Mouse (Mus musculus) heart, postnatal 10 days (tissue): ENCODE measurements around the gene Lix1. TPM values are rescaled to one million over a fixed set of nuclear protein-coding genes. Genes with fewer than 3 reads are reported as not detected.

ENCODE experiments used
- DNase-seq, 2 experiments: peaks; one replicate each; pipeline ENCODE4 v3.0.0; 2021
- intact Hi-C: fragments of 180-260 bp; cut with DNase I; formaldehyde crosslinking; loops from one replicate; pipeline ENCODE4 v1.15.1; 2025
- total RNA-seq, 2 experiments: library from RNA; stranded (reverse); gene quantifications; 2 replicates each; pipeline ENCODE4 v1.2.3; 2021

Gene Lix1
- total RNA-seq, 2 experiments from 2014 or later = 5.3 to 6.0 TPM

DNA sequence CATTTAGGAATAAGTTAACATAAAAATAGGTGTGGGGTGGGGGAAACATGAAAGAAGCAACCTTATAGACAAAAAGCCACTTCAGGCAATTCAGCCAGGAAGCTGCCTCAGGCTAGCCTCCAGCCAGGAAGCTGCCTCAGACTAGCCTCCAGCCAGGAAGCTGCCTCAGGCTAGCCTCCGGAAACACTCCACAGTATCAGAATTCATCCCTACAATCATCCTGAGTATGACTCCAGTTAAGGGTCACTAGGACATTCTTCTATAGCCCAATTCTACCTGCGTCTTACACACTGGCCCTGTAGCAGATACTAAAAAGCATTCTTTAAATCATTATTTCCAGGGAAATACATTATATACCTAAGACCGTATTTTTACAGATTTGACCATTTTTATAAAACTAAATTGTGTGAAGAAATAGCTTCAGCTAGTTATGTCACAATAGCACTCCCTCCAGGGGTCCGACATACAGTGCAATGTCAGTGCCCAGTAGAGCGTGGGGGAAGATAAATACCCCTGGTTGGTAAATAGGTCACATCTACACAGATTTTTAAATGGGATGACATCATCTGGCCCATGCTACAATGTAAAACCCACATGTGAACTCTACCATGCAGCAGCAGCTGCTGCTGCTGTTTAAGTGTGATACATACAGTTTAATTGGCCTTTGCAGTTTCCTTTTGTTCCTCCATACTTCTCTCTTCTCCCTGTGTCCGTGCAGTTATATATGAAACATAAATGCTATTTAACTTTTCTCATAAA is 6.4 kb downstream of the Lix1 start:
- intact Hi-C loops = no loop called here
- DNase-seq = no peak

DNA sequence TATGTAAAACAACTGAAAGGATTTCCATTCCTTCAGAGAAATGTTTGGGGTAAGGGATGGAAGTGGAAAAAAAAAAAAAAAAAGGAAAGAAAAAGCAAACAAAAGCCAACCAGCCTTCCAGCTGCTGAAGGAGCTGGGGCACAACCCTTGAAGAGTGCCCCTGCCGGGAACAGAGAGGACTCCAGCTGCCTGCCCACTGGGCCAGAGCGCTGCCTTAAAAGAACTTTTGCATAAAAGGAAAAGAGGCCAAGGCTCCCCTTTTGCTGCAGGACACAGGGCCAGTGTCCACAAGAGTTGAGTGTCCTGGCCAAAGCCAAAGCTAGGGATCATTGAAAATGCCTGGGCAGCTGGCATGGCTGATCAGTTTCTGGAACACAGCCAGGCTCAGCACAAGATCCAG is 7.1 kb downstream of the Lix1 start:
- intact Hi-C loops = no loop called here
- no peak for DNase-seq

DNA sequence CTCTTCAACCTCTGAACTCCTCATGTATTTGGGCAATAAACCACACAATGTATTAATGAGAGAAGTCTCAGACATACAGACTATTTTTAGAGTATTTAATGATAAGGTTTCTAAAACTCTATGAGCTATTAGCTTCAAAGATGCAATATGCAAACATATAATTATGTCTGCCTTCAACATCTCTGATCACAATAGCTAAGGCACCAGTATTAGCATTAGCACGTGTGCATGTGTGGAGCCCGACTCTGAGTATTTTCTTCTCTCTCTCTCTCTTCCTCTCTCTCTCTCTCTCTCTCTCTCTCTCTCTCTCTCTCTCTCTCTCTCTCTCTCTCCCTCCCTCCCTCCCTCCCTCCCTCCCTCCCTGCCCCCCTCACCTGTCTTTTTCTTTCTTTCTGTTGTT is 9.0 kb downstream of the Lix1 start:
- intact Hi-C loops = no loop called here
- no peak for DNase-seq

DNA sequence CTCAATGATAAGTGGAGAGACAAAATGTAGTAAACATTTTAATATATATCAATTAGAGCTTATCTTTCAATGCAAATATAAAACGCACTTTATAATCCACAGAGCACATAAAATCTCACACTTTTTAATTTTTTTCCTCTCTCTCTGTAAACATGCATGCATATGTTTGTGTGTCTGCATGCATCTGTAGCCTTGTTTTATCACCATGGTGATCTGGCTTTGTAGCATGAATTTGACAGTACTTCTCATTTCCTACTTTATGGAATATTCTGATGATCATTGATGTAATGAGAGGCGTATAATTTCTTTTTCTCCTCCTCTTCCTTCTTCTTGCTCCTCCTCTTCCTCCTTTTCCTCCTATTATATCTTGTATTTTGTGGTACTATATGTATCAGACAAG is 9.7 kb downstream of the Lix1 start:
- intact Hi-C loops = no loop called here
- DNase-seq = no peak

DNA sequence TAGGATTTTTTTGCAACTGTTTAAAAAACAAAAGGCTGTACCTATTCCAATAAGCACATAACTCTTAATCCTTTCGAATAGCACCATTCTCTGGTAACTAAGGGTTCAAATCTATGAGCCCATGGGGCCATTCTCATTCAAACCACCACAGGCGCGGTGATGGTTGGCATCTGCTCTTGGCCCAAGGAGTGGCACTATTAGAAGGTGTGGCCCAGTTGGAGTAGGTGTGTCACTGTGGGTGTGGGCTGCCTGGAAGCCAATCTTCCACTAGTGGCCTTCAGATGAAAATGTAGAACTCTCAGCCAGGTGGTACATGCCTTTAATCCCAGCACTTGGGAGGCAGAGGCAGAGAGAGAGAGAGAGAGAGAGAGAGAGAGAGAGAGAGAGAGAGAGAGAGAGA is 11.7 kb downstream of the Lix1 start:
- no peak for DNase-seq
- intact Hi-C loops = no loop called here

DNA sequence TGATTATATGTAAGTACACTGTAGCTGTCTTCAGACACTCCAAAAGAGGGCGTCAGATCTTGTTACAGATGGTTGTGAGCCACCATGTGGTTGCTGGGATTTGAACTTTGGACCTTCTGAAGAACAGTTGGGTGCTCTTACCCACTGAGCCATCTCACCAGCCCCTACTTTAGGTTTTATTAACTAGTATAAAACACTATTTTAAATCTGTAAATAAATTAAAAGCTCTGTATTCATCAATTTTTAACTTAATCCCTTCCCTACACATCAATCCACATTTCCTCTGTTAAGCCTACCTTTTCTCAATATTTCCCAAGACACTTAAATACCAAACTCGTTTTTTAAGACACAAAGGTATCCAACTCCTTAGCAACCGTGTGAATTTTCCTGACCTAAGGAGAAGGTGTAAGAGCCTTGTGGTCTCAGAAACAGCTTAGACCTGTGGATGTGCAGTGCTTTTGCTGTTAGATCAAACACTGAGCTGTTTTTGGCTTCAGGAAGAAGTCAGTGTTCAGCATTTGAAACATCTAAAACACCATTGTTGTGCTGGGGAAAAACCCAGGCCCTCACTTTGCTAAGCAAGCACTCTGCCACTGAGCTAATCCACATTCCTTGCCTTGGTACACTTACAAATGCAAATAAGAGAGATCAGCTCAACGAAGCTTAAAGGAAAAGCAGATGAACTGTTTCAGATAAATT is 22.3 kb downstream of the Lix1 start:
- intact Hi-C loops = no loop called here
- DNase-seq = no peak

DNA sequence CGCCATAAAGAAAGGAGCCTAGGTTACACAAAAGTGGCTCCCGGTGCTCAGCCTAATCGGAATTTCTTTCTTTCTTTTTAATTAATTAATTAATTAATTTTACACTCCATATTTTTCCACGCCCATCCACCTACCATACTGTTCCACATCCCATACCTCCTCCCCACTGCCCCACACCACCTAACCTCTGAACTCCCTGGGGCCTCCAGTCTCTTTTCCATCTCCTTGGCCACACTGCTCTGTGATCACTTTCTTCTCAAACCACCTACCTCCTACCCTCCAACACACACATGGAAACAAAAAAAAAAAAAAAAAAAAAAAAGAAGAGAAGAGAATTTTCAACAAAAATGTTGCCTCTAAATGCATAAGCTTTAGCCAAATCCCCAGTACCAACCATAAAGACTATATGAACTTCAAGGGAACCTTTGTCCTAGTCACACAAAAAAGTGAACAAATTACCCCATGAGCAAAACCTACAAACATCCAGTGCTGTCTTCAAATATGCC is 22.9 kb downstream of the Lix1 start:
- intact Hi-C loops = no loop called here
- no peak for DNase-seq

DNA sequence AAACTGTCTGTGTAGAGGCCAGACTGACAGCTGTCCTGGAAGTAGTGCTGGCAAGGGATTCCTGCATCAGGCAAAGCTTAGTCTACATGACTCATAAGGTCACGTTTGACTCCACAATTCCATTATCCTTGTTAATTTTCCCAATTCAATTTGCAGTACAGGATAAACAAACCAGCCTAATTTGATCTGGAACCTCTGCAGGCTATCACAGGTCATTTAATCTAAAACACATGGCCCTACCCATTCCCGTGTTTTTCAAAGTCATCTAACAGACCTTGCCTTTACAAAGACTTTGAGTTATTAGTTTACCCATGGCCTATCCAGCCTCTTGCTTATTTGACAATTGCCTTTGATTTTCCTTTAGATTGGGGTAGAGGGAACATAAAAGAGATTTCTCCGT is 23.4 kb downstream of the Lix1 start:
- intact Hi-C loops = no loop called here
- no peak for DNase-seq

GRCm38 (mm10) chr17:17428888-17429287 is 26.4 kb downstream of the Lix1 start:
- DNase-seq = no peak
- intact Hi-C loops = no loop called here

- no peak for DNase-seq
- intact Hi-C loops = no loop called here
These were observed 31.2 kb downstream of the Lix1 start for GRCm38 (mm10) chr17:17433679-17434078.

DNA sequence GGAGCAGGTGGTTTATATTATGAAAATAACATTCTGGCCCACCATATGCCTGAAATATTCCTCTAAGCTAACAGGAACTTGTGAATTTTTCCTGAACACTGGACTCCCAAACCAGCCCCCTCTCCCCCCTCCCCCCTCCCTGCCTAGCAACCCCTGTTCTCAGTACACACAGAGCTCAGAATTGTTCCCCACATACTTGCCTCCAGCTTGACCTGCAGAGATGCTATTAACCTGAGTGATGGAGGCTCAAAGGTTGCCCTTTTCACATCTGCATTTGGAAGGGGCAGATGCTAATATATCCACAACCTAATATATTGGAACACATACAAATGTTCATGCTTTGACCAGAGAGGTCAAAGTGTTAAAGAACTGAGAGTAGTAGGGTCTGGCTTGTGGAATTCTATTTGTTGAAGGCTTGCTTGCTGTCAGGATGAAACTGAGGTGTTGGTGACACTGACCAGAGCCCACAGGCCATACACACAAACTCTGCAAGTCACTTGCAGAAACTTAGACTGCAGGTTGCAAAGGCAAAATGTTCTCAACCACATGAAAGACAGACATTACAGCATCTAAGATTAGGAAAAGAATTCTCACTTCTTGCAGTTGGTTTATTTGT is 36.2 kb downstream of the Lix1 start:
- intact Hi-C loops = no loop called here
- DNase-seq = no peak

- no peak for DNase-seq
- intact Hi-C loops = no loop called here
These were observed 39.5 kb downstream of the Lix1 start for GRCm38 (mm10) chr17:17441876-17442498.

DNA sequence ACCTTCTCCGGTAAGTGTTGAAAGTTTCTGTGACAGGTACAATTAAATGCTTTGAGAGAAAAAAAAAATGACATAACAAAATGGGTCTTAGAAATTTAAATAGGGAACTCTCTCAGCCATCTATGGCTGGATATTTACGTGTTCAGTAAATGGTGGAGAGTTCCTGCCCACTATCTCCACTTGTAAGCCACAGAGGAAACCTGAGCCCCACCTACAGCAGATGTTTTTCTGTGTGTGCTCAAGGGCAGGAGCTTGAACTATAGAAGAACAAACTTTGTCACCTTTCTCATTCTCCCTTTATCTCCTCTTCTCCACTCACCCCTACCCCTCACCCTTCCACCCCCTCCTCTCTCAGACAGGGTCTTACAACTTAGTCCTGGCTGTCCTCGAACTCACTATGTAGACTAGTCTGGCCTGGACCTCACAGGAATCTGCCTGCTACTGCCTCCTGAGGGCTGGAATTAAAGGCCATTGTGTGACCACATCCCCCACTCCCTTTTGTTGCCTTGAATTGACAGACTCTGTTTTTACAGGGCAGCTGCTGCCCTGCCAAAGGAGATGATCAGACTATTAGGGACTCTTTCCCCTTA is 41.9 kb downstream of the Lix1 start:
- intact Hi-C loops = no loop called here

GRCm38 (mm10) chr17:17446683-17447082 is 44.2 kb downstream of the Lix1 start:
- intact Hi-C loops = no loop called here
- DNase-seq = no peak

More for the DNA sequence above, 41.9 kb downstream of the Lix1 start:
- no peak for DNase-seq

GRCm38 (mm10) chr17:17447821-17448220 is 45.3 kb downstream of the Lix1 start:
- DNase-seq = no peak
- intact Hi-C loops = no loop called here

GRCm38 (mm10) chr17:17448737-17449440 is 46.4 kb downstream of the Lix1 start:
- DNase-seq = peak; percentile 70 to 72
- intact Hi-C loops = no loop called here

GRCm38 (mm10) chr17:17449441-17449770 is 46.9 kb downstream of the Lix1 start:
- intact Hi-C loops = no loop called here
- DNase-seq = peak; percentile 24 to 43

DNA sequence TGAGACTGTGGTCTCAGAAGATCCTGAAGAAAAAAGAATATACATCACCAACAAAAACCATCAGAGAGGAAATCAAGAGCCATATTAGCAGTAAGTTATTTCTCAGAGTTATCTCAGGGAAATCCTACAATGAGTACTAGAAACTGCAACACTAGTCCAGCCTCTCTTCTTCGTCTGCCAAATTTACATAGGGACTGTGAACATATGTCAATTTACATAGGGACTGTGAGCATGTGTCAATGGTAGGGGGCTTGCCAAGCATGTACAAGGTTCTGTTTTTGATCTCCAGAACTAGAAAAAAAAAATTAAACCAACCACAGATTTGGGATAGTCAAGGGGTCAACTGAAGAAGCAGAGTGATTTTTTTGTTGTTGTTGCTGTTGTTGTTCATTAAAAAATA is 48.6 kb downstream of the Lix1 start:
- DNase-seq = no peak
- intact Hi-C loops = no loop called here

- no peak for DNase-seq
- intact Hi-C loops = no loop called here
These were observed 50.1 kb downstream of the Lix1 start for GRCm38 (mm10) chr17:17452617-17453016.

- DNase-seq = no peak
- intact Hi-C loops = no loop called here
These were observed 52.1 kb downstream of the Lix1 start for GRCm38 (mm10) chr17:17454573-17454972.
